Mouse (Mus musculus): Measurements from ENCODE around the gene Kifc1.

- TF ChIP-seq POLR2A (IDR thresholded peaks at IDR 0.05; ENCODE audit: extremely low read depth, insufficient read depth, low read length) (0 out of 2 replicates have a peak, but pooled peaks have one; percentile 9), CTCF (IDR thresholded peaks at IDR 0.05; ENCODE audit: low read depth, low read length) (no peak)
Observed at GRCm38 (mm10) chr17:33915671-33916250, 25.3 kb upstream of the Kifc1 start, which contains the start of the genes Tapbp and Zbtb22.
